Mouse (Mus musculus) induced T-regulatory cell, adult 2 months (primary cell): ENCODE results near the gene Asb13.

Experiments
- DNase-seq: peaks from one replicate; pipeline ENCODE4 v3.0.0-alpha.2; 2012; ENCODE audit warnings: low read depth

Gene Asb13

DNA sequence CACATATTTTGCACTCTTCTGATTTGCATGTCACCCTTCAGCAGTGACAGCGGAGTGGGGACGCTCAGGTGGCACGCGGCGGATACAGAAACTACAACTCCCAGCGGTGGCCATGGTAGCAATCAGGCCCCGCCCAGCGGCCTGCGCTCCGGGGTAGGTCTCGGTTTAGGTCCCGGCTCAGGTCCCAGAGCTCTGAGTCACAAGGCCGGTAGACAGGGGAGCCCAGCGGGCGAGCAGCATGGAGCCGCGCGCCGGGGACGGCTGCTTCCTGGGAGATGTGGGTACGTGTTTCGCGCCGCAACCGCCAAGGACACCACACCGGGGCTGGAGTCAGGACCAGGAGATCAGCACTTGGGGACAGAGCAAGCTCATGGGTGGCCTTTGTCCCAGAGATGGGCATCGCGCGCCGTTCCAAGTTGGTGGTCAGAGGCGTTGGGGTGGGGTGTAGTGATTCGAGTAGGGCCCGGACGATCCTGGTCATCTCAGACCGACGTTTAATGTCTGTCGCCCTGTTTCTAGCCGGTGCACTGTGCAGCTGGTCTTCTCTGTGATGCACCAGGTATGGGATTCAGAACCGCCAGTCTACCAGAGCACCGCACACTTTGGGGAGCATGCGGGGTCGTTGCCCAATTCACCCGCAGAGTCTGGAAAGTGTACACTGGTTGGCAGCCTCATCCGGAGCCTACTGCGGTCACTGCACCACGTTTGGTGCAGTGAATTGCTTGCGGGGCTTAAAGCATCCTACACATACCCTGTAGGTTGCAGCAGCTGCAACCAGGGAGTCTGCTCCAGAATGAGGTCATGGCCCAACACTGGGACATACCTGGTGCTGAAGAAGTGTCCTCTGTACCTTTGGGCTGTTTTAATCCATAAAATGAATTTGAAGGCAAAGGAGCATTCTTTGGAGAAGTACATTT, at the start of gene Asb13:
TSS of gene Asb13 (plus strand) at position 138 of the 917 bp plus-strand sequence.
- peak; percentile 90 for DNase-seq

DNA sequence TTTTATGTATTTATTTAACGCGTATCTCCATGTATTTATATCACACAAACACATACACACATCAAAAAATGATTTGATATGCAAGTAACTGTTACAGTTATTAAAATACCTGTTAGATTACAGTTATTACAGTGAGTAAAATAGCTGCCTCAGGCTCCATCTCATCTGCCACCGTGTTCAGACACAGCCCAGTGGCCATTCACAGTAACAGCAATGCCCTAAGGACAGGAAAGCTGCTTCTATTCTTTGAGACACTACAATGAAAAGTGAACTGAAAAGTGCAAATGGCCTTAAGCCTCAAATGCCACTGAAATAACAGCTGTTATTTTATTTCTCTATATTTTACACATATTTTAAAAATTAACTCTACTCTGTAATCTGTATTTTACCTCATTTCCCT, 43.0 kb upstream of the Asb13 start:
- no peak for DNase-seq

DNA sequence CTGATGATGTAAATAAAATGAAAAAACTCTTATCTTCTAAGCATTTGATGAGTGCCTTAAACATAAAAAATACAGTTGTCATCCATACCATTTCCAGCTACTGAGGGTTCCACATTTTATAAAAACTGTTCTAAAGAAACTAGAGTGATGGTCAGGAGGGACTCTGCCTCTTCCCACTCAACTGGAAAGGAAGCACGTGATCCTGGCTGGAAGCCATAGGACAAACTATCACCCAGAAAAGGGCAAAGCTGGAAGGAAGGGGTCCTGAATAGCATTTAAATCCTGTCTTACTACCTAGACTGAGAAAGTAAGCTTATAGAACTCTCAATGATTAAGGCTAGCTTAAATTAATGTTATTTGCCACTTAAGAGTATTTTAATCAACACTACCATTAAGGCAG, 39.5 kb upstream of the Asb13 start:
- no peak for DNase-seq

DNA sequence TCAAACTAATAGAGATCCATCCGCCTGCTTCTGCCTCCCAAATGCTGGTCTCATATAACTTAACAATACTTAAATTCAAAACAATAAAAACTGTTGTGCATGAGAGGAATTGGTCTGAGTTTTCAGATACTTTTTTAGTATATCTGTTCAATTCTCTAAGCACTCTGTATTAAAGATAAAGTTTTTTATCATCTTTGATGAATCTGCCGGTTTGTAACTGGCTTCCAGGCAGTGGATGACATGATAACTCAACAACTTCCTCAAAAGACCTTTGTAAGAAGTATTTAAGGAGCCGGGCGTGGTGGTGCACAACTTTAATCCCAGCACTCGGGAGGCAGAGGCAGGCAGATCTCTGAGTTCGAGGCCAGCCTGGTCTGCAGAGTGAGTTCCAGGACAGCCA, 37.6 kb upstream of the Asb13 start:
- DNase-seq, result no peak

DNA sequence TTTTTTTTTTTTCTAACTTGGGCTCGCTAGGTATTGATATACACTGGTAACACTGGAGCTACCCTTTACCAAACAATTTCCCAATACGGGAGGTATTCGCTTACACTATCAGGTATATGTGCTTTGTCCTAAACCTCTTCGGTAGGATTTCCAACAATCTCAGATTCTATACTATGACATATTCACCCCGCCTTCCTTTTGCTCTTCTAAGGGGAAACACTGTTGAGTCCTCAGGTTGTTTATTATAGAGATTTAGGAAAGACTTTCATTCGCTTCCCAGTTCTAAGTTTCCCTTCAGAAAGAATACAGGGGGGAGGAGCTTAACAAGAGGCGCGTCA, 24.1 kb upstream of the Asb13 start:
- no peak for DNase-seq

DNA sequence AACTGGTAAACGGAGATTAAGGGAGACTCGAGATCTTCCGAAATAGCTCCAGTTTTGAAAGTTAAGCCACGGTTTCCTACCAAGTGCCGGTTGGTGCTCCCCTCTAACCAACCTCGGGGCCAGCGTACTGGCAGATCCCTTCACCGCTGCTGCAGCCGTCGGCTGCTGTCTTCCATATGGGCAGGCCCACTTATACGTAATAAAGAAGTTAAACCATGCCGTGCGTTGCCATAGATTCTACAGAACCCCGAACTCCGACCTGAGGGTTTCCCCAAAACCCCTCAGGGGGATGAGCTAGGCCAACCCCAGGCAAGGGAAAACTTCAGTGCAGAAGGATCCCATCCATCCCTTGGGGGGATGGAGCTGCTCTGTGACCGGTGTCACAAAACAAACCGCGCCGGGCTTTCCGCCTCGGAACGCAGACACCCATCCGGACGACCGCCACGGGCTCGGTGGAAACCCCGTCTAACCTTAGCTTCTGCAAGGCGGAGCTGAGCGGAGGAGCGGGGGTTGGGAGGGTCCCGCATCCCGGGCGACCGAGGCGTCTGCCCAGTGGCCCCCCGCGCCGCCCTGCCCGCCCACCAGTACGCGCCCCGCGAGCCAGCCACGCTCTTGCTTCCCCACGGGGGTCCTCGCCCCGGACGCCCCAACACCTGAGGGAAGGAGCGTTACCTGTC, 23.6 kb upstream of the Asb13 start:
- DNase-seq, result peak; percentile 77

DNA sequence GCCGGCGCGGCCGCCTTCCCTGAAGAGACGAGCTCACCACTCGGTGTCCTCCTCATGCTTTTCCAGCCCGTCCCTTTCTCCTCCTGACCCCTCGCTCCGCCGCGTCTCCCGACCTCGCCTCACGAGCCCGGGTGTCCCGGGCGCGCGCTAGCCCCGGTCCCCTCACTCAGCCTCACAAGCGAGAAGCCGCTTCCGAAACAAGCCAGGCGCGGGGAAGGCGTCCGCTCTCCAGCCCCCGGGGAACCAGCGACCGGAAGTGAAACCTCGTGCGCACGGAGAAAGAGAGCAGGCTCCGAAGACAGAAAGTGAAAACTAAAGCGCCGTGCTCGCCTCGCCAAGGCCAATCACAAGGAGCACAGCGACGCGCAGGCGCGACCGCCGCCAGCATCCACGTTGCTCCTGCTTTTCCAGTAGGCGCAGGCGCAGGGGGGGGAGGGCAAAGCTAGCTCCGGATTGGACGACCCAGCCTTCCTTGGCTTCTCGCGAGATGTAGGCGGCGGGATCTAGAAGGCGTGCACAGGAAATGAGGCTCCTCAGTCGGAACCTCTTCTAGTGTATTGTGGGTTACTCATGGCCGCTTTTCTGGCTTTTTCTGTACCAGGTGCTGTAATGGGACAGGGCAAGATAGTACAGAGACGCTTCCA, 22.9 kb upstream of the Asb13 start, which contains the start of gene Fam208b:
TSS of gene Fam208b (minus strand) at position 314 of the 644 bp plus-strand sequence.
- DNase-seq, result peak; percentile 99

DNA sequence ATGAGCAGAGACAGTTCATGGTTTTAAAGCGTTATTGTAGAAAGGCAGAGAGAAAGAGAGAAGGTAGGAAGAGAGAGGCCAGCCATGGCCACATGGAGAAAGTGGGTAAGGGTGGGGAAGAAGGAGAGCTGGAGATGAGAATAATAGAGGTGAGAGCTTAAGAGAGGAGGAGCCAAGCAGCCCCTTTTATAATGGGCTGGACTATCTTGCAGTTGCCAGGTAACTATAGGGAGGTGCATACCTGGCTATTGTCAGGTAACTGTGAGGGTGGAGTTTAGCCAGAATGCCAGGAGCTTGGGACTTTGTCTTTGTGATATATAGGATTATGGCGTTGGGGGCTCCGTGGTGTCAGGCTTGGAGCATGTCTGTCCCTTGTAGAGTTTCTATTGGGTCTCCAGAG, 6.7 kb upstream of the Asb13 start:
- DNase-seq, result no peak

DNA sequence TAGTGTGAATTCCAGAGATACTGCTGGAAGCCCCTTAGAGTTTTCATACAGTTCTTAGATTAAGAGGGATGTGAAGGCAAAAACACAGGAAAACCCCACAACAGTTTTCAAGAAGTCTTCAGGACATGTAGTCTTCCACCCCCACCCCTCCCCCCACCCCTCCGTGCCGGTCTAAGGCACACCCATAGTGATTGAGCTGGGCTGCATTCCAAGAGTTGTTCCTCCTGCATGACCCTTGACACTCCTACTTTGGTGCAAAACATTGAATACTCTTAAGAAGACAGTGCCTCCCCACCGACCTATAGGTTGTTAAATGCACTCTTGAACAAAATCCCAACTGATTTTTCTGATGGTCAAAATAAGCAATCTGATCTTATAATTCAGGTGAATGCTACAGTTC, 5.7 kb upstream of the Asb13 start:
- no peak for DNase-seq

DNA sequence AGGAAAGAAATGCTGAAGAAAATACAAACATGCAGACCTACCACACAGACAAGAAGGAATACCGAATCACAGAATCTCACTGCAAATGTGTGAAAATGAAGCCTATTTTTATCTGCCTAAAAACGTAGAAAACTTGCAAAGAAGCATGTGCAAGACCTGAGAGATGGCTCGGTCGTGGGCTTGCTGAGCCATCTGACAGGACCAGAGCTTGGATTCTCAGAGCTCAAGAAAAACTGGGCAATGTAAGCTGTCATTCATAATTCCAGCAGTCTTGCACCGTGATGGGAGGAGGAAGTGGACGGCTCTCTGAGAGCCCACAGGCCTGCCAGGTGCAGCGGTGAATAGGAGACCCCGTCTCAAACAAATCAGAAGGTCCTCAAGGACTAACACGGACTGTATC, 1.3 kb upstream of the Asb13 start:
- no peak for DNase-seq

DNA sequence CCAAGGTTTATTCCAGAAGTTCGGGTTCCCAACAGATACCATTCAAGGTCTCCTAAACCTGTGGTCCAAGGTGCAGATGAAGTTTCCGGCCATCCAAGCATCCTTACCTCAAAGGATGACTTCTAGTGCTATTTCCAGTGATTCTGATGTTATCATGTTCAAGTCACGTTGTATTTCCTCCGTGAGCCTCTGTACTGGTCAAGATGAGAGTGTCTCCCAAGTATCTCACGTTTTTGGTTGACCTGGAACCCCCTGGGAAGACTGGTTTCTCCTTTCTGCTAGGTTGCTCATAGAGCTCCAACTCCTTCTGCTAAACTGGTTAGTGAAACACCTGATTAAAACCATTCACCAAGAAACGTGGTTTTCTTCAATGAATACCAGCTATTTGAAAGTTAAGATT, 701 bp upstream of the Asb13 start:
- no peak for DNase-seq

DNA sequence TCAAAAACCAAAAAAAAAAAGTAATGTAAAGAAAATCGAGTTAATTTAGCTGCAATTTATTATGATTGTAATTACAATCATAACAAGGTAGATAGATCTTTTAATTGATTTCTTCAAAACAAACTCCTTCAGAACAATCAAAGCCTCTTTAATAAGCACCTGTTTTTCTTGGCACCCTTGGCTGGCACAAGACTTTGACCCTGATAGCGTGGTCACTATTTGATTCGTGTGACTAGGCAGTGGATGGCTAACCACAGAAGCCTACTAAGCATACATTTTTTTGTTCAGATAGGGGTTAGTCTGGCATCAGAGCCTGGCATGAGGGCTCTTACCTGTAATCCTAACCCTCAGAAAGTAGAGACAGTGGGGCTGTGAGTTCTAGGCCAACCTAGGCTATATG, 1.2 kb downstream of the Asb13 start:
- DNase-seq, result no peak

DNA sequence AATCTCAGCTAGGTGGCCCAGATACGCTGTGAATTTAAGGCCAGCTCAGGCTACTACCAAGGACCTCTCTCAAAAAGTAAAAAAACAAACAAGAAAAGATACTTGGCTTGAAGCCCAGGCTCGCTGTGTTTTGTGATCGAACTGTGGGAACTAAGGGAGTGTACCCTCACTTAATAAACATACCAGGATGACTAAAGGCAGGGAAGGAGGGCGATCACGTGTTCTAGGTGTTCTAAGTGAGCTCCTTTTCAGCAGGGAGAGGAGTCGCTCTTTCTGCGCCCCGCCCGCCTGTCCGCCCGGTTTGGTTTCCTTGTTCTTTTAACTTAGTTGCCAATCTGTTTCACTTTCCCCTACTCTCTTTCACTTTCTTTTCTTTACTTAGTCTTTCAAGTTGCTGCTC, 3.0 kb downstream of the Asb13 start:
- peak; percentile 87 for DNase-seq

DNA sequence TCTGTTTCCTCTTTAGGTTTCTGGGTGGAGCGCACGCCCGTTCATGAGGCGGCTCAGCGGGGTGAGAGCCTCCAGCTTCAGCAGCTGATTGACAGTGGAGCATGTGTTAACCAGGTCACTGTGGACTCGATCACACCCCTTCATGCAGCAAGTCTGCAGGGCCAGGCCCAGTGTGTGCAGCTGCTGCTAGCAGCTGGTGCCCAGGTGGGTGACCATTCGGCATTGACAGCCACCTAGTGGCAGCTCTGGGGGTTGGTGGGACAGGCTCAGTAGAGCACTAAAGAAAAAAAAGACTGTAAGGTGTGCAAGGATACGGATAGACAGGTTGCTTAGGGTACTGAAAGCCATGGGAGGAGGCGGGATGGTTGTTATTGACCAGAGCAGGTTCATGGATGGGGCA, 8.2 kb downstream of the Asb13 start:
- peak; percentile 47 for DNase-seq

DNA sequence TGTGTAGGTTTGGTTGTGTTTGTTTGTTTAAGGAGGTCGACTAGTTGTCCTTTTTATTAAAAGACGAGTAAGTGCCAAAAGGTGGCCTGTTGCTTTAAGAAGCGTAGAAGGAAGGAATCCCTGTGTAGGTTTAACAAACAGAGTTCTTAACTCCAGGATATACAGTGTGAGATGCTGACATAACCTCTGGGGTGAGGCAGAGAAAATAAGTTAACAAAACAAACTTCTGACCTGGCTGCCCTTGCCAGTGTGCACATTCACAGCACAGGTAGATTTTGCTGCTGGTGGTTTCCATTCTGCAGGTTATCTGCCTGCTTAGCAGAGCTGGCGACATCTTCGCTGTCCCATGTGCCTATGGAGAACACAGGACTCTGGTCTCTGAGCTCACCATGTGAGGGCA, 8.7 kb downstream of the Asb13 start:
- no peak for DNase-seq

DNA sequence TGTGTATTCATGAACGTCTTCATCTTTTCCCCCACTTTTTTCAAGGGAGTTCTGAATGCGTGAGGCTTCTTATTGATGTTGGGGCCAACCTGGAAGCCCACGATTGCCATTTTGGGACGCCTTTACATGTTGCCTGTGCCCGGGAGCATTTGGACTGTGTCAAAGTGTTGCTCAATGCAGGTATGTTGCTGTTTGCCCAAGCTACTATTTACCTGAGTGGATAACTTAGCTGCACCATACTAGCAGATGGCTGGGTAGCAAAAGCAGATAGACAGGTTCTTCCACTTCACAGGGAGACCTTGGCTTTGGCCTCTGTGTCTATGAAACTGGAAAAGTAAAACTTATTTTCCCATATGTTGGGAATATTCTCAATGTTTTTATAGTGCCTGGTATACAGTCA, 11.0 kb downstream of the Asb13 start:
- no peak for DNase-seq

DNA sequence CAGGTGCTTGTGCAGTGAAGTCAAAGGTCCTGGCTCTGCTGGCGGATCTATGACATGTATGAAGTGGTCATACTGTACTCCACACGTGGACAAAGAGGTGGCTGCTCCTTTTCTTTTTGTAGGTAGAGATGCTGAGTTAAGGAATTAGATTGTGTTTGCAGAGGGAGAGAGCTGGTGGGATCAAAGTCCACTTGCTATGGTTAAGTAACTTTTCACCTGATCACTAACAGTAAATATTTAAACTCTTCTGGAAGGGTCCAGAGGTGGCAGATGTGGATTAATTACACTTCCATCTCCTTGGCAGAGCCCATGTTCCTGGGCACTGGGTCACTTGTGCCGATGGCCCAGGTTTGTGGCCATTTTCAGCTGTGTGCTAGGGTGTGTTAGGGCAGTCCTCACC, 12.1 kb downstream of the Asb13 start:
- DNase-seq, result no peak

DNA sequence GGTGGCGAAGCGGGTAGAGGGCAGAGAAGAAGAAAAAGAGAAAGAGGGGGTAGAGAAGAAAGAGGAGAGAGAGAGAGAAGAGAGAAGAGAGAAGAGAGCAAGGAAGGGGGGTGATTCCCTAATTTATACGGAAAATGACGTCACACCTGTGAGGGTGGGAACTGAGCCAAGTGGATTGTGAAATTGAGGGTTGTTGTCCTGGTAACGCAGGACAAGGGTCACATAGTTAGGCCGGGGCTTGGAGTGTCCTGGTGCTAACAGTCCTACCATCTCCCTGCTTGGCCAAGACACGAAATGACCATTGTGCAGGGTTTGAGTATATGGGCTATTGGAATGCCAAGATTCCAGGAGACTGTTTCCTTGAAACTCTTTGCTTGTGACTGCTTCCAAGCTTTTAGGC, 12.7 kb downstream of the Asb13 start:
- DNase-seq, result no peak

DNA sequence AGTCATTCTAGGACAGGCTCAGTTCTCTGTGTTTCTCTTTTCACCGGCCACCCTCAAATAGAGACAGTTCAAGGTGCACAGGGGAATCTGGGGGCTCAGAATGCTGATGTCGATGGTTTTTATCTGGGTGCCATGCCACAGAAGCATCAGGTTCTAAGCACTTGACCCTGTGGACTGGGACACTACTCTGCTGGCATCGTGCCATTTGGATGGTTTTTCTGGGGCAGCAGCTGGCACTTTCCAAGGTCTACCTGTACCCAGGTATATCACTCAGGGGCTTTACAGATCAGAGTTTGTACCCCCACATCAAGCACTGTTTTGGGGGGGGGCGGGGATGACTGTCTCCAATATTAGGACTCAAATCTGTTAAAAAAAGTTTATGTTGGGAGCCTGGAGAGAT, 16.7 kb downstream of the Asb13 start:
- DNase-seq, result no peak

DNA sequence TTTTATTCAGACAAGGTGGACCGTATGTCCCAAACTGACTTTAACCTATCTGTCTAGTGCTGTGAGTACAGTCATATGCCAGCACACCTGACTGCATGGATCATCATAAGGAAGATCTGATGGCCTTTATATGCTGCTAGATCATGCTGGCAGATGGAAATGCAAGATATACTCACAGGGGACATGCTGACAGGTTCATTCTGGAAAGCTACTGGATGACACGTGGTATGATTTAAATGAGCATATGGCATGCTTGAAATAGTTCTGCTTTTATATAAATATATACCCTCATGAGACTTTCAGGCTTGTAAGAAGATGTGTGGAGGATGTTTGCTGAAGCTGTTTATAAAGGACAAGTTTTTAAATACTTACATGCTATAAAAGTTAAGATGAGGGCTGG, 20.6 kb downstream of the Asb13 start:
- no peak for DNase-seq

DNA sequence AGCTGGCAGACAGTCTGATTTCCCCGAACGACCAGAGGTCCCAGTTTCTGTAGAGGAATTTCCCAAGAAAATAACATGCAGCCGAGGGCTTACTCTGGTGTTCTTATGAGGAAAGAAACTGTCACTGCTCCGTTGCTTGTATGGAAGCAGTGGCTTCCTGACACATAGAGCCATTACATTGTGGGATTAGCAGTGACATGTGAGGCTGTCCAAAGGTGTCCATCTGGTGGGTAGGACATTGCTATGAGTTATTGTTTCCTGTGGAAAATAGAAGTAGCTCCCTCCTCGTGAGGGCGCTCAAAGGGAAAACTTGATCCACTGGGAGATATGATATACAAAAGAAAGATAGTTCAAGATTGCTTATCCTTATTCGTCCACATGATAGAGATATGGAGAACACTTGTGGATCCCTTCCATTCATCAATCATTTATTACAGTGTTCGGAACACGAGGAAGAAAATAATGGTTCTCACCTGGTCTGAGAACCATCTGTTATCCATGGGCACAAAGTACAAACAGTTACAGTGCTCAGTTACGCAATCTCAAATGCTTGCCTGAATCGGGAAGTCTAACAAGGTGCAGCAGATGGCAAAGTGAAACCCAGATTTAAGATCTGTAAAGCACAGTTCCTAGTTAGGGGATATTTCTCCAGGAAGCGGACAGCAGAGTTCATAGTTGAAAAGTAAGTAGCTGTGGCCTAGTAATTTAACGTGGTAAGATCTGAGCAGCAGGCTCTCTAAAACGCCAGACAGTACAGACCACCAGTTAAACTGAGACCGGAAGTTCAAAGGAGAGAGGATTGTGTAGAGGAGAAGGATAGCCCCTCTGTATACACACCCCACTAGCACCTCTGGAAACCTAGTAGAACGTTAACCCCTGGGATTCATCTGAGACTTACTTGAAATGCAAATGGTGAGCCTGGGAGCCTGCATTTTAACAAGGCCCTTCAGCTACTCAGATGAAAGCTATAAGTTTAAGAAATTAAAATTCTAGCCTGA, 25.6 kb downstream of the Asb13 start:
- DNase-seq, result no peak

DNA sequence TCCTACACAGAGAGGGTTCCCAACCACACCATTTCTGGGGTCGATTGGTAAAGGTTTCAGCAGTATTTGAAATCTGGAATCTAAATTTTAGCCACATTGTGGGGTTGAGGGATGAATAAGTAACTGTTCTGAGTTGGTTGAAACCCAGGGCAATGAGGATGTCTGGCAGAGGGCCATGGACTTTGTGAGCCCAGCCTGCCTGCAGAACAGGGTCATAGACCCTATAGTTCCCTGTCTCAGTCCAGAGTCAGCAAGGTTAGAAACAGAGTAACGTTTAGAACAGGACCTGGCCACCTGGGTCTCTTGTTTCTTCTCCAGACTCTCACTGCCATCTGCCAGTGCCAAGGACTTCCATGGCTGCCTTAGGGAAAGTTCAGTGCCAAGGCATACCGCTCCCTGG, 30.4 kb downstream of the Asb13 start:
- DNase-seq, result no peak
